Mouse (Mus musculus): ENCODE results near the gene Dcaf6. TPM values are rescaled to one million over a fixed set of nuclear protein-coding genes. Genes with fewer than 3 reads are reported as not detected.
A peak's percentile ranks its signal among the peaks of the same experiment; 100 is the strongest.

Gene Dcaf6
- total RNA-seq, 2 experiments from 2014 or later: 13.6 to 16.7 TPM

DNA sequence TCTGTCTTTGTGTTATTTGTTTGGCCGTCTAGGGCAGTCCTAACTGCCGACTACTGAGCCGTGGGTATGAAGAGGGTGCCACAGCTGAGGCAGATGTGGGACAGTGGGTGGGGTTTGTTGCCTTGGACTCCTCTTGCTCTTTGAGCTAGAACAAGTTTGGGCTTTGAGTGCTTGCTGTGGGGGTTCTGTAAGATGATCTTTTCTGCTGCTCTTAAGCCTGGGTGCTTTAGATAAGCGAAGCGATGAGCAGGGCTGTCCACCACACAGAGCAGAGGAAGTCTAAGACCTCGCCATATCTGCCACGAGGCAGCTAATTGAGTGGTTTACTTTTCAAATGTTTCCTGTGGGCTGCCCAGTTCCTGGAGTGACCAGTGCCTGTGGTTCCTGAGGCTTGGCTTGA is 137.3 kb downstream of the Dcaf6 start:
- peak; percentile 43 for ATAC-seq (ENCODE audit: poor library complexity, severe bottlenecking)

DNA sequence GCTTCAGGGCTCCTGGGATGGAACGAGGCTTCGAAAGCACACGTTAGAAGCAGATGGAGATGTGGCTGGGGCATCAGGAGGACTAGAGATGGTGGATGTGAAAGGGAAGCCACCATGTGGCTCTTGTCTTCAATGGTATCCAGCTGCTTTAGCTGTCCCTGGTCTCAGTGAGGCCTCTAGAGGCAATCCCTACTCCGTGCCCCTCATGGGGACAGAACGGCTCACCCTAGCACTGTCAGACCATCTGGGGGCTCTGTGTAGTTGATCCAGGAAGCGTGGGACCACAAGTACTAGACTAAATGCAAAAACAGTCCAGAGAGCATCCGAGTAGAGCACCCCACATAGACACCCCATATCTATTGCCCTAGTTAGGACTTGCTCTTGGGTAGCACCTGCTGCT is 138.4 kb downstream of the Dcaf6 start:
- no peak for ATAC-seq (ENCODE audit: poor library complexity, severe bottlenecking)

DNA sequence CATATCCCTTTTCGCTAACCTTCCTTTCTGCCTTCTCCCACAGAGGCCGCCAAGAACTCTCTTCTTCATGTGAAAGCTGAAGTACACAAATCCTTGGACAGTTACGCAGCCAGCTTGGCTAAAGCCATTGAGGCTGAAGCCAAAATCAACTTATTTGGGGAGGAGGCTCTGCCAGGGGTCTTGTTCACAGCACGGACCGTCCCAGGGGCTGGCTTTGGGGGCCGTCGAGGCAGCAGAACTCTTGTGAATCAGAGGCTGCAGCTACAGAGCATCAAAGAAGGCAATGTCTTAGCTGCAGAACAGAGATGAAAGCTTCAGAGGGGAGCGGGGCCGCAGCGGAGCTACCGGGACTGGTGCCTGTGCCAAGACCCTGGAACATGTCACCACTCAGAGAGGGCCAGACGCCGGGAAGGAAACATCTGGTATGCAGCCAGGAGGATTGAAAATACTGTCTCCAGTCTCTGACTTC is 138.8 kb downstream of the Dcaf6 start:
- no peak for ATAC-seq (ENCODE audit: poor library complexity, severe bottlenecking)

DNA sequence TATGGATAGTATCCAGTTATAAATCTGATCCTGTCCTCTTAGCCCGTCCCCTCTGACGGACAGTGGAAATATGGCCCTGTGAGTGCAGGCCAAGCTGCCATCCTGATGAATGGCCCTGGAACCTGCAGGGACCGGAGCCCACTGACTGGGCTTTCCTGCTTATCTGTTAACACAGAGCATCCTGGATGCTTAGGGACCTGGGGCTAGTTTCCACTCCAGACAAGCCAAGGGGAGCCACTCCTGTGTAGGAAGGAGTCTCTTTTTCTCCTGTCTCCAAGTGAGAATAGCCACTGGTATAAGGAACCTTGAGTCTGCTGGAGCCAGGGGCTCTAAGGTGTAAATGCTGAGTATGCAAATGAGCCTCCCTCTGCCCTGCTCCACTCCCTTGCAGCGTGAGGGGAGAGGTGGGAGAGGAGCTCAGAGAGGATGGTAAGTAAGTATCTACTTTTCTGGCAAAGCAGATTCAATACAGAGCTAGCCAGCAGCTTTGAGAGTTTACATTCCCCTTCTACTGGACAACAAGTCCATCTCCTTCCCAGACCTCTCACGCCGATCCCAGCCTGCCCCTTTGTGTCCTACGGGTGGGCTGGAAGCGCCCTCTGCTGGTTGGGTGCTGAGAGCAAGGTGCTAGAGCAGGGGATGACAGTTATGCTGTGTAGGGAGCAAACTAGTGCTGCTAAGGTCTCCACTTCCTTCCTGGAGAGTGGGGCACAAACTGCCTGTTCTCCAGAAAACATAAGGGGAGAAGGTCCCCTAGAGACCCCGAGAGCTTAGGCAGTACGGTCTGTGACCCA is 139.9 kb downstream of the Dcaf6 start:
- peak; percentile 57 for ATAC-seq (ENCODE audit: poor library complexity, severe bottlenecking)

DNA sequence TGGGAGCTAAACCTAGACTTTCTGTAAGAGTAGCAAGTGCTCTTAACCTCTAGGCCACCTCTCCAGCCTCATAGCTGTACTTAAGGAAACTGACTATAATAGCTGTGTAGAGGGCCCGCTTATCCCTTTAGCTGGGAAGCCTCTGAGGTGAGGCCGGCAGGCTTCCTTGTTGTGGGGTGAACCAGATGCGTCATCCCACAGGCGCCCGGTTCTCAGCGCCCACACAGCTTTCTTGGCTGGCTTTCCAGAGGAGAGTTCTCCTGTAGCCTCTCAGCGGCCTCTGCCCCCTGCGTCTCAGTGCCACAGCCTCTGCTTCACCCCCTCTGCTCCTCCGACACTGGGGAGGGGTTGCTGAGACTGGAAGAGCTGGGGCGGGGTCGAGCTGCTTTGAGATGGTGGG is 143.9 kb downstream of the Dcaf6 start:
- no peak for ATAC-seq (ENCODE audit: poor library complexity, severe bottlenecking)

DNA sequence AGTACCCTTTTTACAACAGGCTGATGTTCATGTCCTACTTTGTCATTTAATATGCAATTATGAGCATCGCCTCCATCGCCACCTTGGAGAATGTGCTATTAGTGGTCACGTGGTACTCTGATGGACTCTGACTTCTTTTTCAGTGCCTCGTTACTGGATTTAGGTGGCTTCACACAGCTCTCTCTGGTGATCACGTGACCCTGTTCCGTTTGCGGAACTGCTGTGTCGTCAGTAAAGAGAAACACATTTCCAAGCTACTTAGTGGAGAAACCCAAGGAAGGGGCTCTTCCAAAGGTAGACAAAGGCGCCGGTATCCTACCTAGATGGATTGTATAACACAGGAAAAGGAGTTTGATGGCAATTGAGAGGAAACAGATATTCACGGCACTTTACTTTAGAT is 152.1 kb downstream of the Dcaf6 start:
- no peak for ATAC-seq (ENCODE audit: poor library complexity, severe bottlenecking)

DNA sequence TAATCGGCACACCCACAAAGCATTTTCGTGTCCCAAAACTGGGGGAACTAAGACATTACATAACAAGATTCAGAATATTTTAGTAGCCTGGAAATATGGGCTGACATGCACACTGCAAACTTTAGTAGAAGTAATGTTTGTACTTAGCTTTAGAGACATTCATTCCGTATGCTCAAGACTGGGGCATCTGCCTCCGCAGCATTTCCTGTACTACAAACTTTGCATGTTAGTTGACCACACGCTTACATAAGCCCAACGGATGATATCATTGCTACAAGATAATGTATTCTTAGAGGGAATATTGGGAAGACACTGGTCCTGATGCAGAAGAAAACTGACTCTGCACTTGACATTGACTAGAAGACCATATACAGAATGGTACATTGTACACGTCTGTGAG is 155.9 kb downstream of the Dcaf6 start:
- ATAC-seq (ENCODE audit: poor library complexity, severe bottlenecking): no peak

DNA sequence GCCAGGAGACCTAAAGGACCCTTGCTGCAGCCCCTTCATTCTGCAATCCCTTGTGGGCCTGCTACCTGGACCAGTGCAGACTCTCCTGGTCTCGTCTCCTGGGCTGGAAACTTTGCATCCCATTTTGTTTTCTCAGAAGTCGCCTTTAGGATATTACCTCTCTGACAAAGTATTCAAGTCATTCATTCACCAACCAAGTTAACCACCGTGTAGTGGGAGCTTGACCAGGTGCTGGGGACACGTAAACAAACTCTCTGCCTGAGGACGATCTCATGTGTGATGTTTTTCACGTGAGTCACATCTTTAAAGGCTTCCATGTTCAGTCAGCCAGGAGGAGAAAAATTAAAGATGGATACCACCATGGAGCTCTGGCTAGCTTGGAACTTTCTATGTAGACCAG is 157.1 kb downstream of the Dcaf6 start:
- no peak for ATAC-seq (ENCODE audit: poor library complexity, severe bottlenecking)

DNA sequence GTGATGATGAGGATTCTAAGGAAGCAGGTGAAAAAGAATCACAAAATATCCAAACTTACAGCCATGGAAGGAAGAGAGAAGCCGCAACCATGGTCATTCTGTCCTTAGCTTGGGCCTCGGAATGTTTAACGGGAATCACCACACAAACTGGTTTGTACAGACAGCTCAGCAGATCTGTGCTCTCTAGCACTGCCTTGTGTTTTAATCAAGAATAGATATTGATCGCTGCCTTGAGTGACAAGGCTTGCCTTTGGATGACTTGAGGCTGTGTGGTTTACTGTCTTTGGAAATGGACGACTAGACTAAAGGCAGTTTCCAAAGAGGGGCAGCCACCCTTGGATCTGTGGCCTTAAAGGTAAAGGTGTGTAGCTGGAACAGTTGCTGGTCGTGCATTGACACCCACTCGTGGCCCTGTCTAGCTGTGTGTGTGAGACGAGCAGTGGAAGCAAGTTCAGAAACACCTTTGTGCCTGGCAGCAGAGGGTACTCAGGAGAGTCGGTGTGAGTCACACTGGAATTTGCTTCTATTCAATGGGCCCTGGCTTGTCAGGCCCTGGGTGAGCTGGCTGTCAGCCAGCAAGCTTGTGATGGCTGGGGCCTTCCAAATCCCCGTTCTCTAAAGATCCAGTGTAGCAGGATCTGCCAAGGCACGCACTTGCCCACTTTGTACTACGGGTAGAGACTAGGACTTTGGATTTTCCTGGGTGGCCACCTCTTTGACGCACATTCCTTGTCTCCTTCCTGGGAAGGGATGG is 157.6 kb downstream of the Dcaf6 start:
- no peak for ATAC-seq (ENCODE audit: poor library complexity, severe bottlenecking)

DNA sequence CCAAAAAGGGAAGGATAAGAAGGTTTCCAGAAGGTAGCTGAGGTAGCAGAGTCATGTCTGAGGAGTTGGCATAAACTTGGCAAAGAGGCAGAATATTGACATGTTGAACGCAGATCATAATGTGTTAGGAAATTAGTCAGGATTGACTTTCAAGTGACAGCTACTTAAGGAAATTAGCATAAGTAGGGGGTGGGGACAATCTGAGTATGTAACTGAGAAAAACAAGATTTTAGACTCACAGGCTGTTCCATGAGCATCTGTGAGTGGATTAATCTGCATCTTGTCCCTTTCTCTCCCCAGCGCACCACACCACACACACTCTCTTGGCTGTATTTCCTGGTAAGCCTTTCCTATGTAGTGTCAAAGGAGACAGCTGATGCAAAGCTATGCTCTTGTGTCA is 158.7 kb downstream of the Dcaf6 start:
- no peak for ATAC-seq (ENCODE audit: poor library complexity, severe bottlenecking)

DNA sequence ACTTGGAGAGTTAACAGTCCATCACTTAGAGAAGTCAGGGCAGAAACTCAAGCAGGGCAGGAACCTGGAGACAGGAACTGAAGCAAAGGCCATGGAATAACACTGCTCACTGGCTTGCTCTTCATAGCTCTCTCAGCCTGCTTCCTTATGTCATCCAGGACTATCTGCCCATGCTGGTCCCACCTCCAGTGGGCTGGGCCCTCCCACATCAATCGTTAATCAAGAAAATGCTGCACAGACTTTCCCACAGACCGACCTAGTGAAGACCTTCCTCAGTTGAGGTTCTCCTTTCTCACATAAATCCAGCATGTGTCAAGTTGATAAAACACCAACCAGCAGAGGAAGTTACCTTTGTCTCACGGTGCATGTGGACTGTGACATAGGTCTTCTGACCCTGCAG is 159.2 kb downstream of the Dcaf6 start:
- ATAC-seq (ENCODE audit: poor library complexity, severe bottlenecking): no peak

DNA sequence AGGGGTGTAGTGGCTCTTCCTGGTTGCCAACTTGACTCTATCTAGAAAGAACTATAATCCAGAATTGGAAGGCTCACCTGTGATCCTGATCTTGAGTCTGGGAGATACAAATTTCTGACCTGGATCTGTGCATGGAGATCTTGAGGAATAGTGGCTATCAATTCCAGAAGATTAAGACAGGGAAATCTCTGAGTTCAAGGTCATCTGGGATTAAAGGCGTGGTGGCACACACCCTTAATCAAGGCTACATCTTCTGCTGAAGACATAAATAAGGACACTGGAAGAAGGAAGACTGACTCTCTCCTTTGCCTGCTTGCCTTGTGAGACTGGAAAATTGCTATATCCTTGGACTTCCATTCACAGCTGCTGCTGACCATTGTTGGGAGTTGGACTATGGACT is 164.8 kb downstream of the Dcaf6 start, which contains the start of gene Gpr161:
Gpr161 (plus strand) TSS at position 301 of the 400 bp plus-strand sequence.
- ATAC-seq (ENCODE audit: poor library complexity, severe bottlenecking): no peak

DNA sequence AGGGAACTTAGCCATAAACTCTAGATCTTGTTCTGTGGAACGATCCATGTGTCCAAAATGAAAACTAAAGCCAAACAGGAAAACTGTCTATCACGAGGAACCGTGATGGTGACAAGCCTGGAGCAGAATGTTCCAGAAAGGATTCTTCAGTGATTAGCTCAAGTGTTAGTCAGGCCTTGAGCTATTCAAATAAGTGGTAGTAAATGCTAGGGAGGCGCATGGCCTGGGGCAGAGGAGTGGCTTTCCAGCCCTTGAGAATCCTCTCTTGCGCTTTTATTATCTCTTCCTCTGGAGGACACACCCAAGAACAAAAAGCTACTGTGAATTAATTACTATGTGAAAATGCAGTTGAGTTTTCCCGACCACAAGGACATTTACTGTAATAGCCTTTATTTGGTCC is 168.7 kb downstream of the Dcaf6 start:
- ATAC-seq (ENCODE audit: poor library complexity, severe bottlenecking): no peak

DNA sequence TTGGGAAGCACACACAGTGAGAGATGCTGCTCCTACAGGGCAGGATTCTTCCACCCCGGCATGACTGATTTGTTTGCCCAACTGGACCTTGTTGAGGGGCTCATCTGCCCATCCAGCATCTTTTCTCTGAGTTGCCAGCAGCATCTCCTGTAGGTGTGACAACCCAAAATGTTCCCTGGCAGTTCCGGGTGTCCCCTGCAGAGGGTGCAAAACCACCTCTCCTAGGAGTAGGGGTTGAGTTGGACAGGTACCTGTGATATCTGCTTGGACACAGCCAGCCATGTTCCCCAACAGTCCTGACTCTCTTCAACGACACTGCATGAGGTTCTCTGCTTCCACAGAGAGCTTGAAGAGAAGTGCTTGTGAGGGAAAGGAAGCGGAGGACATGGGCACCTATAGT is 170.4 kb downstream of the Dcaf6 start:
- ATAC-seq (ENCODE audit: poor library complexity, severe bottlenecking): peak; percentile 47; the same call in 1 of the 2 replicates

DNA sequence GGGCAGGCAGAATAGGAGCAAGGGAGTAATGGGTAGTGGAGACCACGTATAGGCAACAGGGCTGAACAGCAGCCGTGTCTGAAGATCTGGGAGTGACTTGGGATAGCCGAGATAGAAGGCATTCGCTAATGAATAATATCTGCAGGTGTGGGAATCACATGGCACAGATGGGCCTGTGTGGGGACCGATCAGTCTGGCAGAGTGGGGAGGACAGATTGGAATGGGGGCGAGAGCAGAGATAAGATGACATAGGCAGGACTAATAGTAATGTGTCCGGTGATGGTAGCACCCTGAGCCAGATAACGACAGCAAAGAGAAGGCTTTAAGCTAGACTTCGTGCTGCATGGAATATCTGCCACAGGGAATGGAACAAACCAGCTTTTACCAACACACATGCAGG is 172.1 kb downstream of the Dcaf6 start:
- no peak for ATAC-seq (ENCODE audit: poor library complexity, severe bottlenecking)

DNA sequence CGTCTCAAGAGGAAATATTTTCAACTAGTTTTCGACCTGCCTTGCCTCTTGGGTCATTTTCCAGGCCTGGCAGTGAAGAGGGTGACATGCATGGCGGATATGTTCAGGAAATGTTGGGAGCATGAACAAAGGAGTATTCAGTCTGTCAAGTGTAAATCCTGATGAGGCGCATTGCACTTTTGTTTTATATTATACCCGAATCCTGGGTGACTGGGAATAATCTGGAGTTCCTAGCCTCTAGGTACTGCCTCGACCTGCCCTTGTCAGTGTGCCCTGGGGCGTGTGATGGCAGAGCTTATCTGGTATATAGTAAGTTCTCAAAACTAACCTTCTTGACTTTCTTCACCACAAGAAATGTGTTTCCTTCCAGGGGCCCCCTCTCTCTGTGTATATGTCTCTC is 176.2 kb downstream of the Dcaf6 start:
- ATAC-seq (ENCODE audit: poor library complexity, severe bottlenecking): no peak

DNA sequence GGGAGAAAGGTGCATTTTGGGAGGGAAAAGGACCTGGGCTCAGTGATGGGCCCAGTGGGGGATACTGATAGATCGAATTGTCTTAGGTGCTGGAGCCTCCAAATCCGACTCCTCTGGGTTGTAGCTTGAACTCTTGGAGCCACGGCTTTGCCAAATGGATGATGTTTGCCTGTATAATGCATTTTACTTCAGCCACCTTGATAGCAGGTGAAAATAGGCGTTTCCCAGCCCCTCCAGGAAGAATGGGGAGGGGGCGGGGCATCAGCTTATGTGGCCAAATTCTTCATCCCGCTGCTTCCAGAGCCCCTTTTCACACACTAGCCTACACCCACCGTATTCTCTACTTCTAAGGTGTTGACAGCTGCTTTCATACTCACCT is 177.3 kb downstream of the Dcaf6 start:
- ATAC-seq (ENCODE audit: poor library complexity, severe bottlenecking): no peak

DNA sequence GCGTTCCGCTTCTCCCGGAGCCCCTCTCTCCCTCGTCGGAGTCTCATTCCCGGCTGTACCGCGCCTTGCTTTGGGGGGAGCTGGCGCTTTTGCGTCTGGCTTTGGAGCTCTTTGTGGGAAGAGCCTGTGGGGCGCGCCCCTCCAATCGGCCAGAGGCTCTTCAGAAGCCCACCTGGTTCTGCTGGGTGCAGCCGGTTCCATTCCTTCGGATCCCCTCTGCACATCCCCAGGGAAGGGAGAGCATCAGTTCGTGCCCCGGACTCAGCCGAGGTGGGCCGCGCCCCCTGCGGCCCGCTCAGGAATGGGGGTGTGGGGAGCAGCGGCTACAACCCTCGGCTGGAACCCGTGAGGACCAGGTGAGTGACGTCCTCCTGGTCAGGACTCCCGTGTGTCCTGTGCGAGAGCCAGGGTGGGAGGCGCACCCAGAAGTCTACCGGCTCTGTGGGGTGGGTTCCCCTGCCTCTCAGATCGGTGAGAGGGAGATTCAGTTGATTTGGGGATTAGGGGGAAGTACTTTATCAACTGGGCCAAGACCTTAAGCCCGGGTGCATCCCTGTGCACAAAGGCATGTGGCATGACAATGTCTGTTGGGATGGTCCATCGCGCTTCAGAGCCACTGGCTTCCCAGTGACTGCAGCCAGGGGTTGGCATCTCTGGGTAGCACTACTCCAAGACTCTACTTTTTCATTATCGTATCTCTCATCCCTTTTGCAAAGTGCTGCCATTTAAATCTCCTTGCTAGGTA is 177.9 kb downstream of the Dcaf6 start:
- 0 out of 2 replicates have a peak, but pooled peaks have one; percentile 27 for ATAC-seq (ENCODE audit: poor library complexity, severe bottlenecking)

DNA sequence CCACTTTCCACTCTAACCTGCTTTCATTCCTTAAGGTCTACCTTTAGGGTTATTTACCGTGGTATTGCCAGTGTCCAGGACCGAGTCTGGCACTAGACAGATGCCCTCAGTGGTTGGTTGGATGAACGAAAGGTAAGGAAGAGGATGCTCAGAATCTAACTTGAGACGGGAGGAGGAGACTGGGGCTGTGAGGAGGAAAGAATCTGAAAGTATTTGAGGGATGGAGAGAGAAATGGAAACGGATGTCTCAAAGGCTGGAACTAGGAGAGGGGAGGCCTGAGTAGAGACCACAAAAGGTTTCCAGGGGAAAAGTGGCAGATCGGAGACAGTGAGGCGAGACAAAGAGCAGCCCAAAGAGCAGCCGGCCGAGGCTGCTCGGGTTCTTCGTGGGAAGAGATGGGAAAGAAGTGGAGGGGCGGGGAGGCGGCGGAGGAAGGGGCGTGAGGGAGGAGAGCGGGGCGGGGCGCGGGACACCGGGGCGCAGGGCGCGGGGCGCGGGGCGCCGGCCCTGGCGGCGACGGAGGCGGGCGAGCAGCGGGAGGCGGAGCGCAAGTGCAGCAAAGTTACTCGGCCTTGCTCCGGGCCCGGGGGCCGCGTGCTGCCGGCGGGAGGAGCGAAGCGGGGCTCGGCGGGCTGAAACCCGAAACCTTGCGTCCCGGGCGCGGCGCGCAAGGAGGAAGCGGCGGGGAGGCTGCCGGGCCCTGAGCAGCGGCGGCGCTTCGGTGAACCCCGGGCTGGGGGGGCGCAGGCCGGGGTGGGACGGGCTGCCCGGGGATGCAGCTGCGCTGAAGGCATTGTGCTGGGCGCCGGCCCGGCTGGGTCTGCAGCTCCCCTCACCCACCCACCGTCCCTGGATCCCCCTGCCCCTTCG is 178.7 kb downstream of the Dcaf6 start:
- ATAC-seq (ENCODE audit: poor library complexity, severe bottlenecking): peak; percentile 72

DNA sequence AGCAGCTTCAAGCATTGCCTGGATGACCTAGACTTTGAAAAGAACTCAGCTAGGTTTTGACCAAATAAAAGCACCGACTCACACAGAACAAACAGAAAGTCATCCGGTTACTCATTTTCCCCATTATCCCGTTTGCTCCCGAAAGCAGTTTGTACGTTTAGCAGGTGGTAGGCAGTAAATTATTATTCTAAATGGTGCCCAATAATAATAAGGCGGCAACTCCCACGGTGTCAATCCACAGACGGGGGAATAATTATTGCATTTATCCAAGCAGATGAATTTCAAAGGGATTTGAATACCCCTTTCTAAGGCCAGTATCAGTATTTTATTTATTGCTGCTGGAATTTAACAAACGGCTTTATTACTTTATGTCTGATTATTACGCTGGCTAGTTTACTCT is 179.5 kb downstream of the Dcaf6 start:
- no peak for ATAC-seq (ENCODE audit: poor library complexity, severe bottlenecking)

Data from megakaryocyte, adult 5-6 weeks (primary cell).